Mouse (Mus musculus): Measurements from ENCODE around the gene Slc1a3. TPM values are rescaled to one million over a fixed set of nuclear protein-coding genes. Genes with fewer than 3 reads are reported as not detected.
A peak's percentile ranks its signal among the peaks of the same experiment; 100 is the strongest.

The Slc1a3 gene
- total RNA-seq, 1 experiment from 2014 or later, result 0.30 TPM

DNA sequence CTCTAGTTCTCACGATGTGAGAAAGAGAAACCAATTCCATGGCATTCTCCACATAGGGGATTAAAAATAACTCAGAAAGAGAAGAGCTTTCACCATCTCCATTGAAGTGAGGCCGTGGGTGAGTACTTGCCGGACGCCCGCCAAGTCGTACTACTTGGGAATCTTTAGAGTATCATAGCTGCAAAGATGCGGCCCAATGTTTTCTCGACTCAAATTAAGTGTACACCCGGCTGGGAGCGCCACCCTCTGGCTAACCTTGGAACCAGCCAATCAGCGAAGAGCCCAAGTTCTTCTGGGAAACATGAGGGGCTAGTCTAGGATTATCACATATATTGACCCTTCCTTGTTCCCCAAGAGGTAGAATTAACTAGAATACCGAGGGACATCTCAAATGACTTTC, 115.3 kb downstream of the Slc1a3 start:
- no peak for ATAC-seq (replicated peaks in 1 of 2; ENCODE audit: insufficient read depth in 1 of 2, low FRiP score in 2 of 2, low TSS enrichment in 1 of 2, low read depth in 1 of 2, poor library complexity in 2 of 2, severe bottlenecking in 2 of 2)

DNA sequence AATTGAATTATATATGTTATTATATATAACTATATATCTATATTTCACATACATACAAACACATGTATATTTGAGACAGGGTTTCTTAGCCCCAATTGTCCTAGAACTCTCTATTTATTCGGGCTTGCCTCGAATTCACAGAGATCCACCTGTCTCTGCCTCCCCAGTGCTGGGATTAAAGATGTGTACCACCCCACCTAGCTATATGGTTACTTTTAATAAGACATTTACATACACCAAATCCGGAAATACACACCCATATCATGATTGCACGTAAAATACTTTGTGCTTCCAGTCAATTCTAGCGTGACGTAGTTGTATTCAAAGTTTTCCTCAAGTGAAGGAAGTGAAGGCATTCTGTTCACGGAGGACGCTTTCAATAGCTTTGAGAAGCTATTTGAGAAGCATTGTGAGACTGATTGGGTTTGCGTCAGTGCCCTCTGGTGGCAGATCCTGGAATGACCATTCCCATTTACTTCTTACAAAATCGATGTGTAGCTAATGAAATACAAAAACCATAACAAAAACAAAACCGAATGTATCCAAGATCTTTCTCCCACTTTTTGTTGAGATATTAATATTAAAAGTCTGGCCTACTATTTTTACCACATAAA, 121.0 kb downstream of the Slc1a3 start:
- peak; percentile 75 to 77 for ATAC-seq (replicated peaks in 1 of 2; ENCODE audit: insufficient read depth in 1 of 2, low FRiP score in 2 of 2, low TSS enrichment in 1 of 2, low read depth in 1 of 2, poor library complexity in 2 of 2, severe bottlenecking in 2 of 2)

DNA sequence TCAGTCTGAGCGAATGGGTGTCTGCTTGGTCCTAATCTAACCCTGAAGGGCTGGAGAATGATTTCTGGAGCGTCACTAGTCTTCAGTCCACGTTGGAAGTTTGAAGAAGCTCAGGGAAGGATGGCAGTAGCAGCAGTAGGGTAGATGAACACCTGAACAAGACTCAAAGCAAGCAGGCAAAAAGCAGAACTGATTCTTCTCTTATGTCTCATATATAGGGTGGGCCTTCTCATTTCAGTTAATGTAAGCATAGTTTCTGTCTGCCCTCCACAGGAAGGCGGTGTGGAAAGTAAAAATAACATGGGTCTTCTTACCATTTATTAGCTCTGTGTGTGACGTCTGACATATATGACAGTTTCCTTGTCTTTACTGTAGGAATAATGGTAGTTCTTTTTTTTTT, 122.5 kb downstream of the Slc1a3 start:
- ATAC-seq (replicated peaks in 1 of 2; ENCODE audit: insufficient read depth in 1 of 2, low FRiP score in 2 of 2, low TSS enrichment in 1 of 2, low read depth in 1 of 2, poor library complexity in 2 of 2, severe bottlenecking in 2 of 2), result no peak

DNA sequence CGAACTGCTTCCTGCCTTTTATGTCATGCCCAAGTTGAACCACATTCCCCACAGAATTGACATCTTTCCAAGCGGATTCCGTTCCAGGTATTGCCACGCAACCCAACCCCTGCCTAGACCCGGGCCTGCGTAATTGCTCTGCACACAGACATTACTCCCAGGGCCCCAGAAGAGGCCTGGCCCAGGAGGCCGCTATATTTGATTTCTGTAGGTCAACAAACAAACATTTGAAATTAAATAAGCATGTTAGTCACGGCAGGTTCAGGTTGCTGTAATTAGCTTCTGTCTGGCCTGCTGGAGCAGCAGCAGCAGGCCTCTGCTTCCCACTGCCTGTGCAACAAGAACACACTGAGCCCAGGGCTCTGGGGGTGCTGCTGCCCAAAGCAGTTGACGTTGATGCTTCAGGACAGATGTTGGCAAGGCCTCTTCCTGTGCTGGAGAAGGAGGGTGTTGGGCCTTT, 123.7 kb downstream of the Slc1a3 start:
- no peak for ATAC-seq (replicated peaks in 1 of 2; ENCODE audit: insufficient read depth in 1 of 2, low FRiP score in 2 of 2, low TSS enrichment in 1 of 2, low read depth in 1 of 2, poor library complexity in 2 of 2, severe bottlenecking in 2 of 2)

Other genes with a start within 250 kb of the Slc1a3 start
- not detected in 2 replicates for gene Gm2310, start 190.8 kb downstream of the Slc1a3 start, total RNA-seq (2017)

Data from hematopoietic stem cell, adult 5-6 weeks (primary cell).